Mouse (Mus musculus) brain, embryonic 14.5 days (tissue): ENCODE measurements around the gene 1700024G13Rik. TPM values are rescaled to one million over a fixed set of nuclear protein-coding genes. Genes with fewer than 3 reads are reported as not detected.

Experiments used
- DNase-seq: peaks from one replicate; pipeline ENCODE4 v3.0.0-alpha.2; 2011; ENCODE audit warnings: low read depth
- CTCF ChIP-seq: fragments of 200-500 bp; IDR thresholded peaks from 2 replicates; pipeline ENCODE4 v1.5.1; 2012; ENCODE audit warnings: inconsistent platforms, mild to moderate bottlenecking, moderate library complexity, borderline replicate concordance; ENCODE audit not compliant: insufficient read depth, insufficient read length; ENCODE audit errors: extremely low read depth
- POLR2A ChIP-seq: fragments of 200-500 bp; IDR thresholded peaks from 2 replicates; pipeline ENCODE4 v1.6.1; 2012; ENCODE audit warnings: mild to moderate bottlenecking, inconsistent platforms, borderline replicate concordance; ENCODE audit not compliant: poor library complexity, insufficient read depth, insufficient read length, severe bottlenecking; ENCODE audit errors: extremely low read depth
- polyA plus RNA-seq: library from polyadenylated mRNA; depleted of rRNA; stranded (reverse); fragments of >200 nt; gene quantifications from 2 replicates; pipeline ENCODE4 v1.2.3, GENCODE M21; 2012; rRNA removed

Gene 1700024G13Rik
- 0.48 and 0.67 TPM in 2 replicates for polyA plus RNA-seq

- peak; percentile 85 for DNase-seq
Measured at GRCm38 (mm10) chr14:32388196-32388595, at the start of gene 1700024G13Rik. TSS of gene 1700024G13Rik (minus strand) at chr14:32388391.

DNA sequence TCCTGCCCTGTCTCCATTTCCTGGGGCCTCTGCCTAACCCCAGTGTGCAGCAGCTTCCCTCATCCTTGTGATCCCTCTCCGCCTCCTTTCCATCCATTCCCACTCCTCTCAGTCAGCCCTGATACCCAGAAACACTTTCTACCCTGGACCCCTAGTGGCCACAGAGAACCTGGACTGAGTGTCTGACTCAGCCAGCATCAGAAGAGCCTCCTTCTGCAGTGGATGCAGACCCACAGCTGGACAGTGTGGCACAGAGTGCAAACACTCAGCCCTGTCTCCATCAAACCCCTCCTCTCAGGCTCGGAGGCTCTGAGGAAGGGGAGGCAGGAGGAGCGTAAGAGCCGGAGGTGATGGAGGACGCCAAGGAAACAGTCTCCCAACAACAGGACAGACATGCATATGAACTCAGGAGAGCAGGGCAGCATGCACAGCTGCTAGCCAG is 49.2 kb upstream of the 1700024G13Rik start:
- peak; percentile 17 for DNase-seq
- TF ChIP-seq POLR2A = no peak
- TF ChIP-seq CTCF = peak; percentile 56; the same call in 1 of the 2 replicates

More at GRCm38 (mm10) chr14:32388196-32388595, at the start of gene 1700024G13Rik:
- TF ChIP-seq POLR2A (no peak), CTCF (no peak)

DNA sequence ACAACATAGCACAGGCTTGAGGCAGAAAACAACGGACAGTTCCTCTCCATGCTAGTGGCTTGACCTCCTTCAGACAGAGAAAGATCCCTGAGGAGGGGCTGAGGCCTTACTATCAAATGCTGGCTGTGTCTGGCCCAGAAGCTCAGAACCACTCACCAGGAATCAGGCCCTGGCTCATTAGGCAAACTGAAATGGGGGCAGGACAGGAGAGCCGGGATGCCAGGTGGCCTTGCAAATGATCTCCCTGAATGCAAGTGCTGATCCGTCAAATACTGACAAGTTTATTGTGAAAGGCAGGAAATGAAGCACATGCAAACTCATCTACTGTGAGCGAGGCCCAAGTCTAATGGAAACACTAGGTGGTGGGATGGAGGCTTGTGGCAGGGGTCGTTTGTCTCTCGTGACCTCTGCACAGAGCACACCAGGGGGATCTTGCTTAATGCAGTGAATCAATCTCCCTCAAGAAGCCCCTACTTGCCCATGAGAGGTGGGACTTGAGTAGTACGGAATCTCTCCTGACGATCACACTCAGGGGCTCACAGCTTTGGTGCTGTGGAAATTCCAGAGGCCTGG is 40.9 kb upstream of the 1700024G13Rik start:
- TF ChIP-seq POLR2A (no peak), CTCF (no peak)
- peak; percentile 39 for DNase-seq

DNA sequence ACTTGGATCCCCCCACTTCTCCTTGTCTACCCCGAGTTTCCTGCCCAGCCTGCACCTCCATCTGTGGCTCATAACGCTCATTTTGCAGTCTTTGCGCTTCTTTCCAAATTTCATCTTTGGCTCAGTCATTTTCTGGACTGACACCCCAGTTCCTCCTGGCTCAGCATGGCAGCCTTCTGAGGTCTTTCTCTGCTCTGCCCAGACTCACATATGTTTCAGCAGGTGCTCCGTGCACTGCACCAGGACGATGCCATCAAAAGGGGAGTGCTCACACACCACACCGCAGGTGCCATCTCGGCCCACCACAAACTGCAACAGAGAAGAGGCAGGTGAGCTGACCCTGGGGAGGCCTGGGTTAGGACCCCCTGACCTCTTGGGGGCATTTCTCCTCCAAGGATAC is 35.8 kb upstream of the 1700024G13Rik start:
- TF ChIP-seq POLR2A (no peak), CTCF (no peak)
- DNase-seq = peak; percentile 61

GRCm38 (mm10) chr14:32418747-32419146 is 30.6 kb upstream of the 1700024G13Rik start:
- no peak for DNase-seq

GRCm38 (mm10) chr14:32412075-32412474 is 23.9 kb upstream of the 1700024G13Rik start:
- no peak for DNase-seq

More at GRCm38 (mm10) chr14:32418747-32419146, 30.6 kb upstream of the 1700024G13Rik start:
- TF ChIP-seq POLR2A = no peak
- TF ChIP-seq CTCF = no peak

DNA sequence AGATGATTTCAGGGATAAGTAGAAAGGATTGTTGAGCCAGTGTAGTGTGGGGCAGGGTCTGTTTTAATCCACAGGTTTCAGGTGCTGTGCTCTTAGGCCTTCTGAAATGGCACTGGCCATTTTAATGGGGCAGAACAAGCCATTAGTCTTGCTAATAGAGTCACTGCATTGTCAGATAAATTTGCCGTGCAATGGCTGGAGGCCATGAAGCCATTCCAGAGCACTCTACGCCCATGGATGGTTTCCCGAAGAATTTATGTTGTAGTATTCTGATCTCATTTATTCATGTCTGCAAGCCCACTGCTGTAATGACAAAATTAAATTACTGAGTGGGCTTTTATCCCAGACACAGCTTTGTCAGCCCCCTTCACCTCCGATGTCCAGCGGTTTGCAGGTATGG is 21.9 kb upstream of the 1700024G13Rik start:
- no peak for TF ChIP-seq POLR2A
- no peak for TF ChIP-seq CTCF
- no peak for DNase-seq

More at GRCm38 (mm10) chr14:32412075-32412474, 23.9 kb upstream of the 1700024G13Rik start:
- TF ChIP-seq CTCF (no peak), POLR2A (no peak)

DNA sequence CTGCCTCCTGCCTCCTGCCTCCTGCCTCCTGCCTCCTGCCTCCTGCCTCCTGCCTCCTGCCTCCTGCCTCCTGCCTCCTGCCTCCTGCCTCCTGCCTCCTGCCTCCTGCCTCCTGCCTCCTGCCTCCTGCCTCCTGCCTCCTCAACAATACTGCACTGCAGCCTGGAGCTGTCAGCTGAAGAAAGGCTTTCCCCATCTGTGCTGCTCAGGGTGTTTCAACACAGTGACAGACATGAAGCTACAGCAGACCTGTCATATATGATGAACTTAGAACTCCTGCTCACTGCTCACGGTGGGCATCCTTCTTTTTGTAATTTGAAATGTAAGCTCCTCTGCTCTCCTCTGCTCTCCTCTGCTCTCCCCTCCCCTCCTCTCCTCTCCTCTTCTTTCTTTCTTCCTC is 17.2 kb upstream of the 1700024G13Rik start:
- peak; percentile 64 for DNase-seq

- no peak for TF ChIP-seq CTCF
- TF ChIP-seq POLR2A = no peak
- peak; percentile 64 for DNase-seq
Measured at GRCm38 (mm10) chr14:32381619-32382018, 6.6 kb downstream of the 1700024G13Rik start.

- DNase-seq = peak; percentile 24
Measured at GRCm38 (mm10) chr14:32381066-32381465, 7.1 kb downstream of the 1700024G13Rik start.

DNA sequence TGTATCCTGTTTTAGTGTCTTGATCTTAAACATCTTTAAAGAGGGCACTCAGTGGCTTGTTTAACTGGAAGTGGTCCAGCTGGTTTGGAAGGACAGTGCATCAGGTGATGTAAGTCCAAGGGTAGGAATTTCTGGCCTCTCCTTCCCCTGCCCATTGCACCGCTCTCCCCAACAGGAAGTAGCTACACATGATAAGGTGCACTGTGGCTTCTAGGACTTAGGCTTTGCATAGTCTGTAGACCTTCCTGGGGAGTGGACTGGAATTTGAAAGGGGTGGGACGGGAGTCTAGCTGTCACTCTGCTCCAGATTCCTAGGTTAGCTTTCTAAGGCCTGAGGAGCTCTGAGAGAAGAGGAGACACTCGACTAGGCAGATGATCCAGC is 8.1 kb downstream of the 1700024G13Rik start:
- TF ChIP-seq CTCF = no peak
- no peak for TF ChIP-seq POLR2A
- no peak for DNase-seq

More at GRCm38 (mm10) chr14:32381066-32381465, 7.1 kb downstream of the 1700024G13Rik start:
- TF ChIP-seq POLR2A (no peak), CTCF (no peak)

GRCm38 (mm10) chr14:32379395-32380098 is 8.6 kb downstream of the 1700024G13Rik start:
- peak; percentile 45 for DNase-seq
- no peak for TF ChIP-seq POLR2A
- TF ChIP-seq CTCF = no peak
